Mouse (Mus musculus) forebrain, embryonic 11.5 days (tissue): Measurements from ENCODE around the gene Clec16a. TPM values are rescaled to one million over a fixed set of nuclear protein-coding genes. Genes with fewer than 3 reads are reported as not detected.

Source experiments
- ATAC-seq: fragments of 200-750 bp; cut with Nextera tagmentation; replicated peaks from 2 replicates; pipeline ENCODE4 v1.8.0; 2017; ENCODE audit warnings: moderate TSS enrichment; ENCODE audit not compliant: low FRiP score
- DNase-seq: peaks from one replicate; pipeline ENCODE4 v3.0.0-alpha.2; 2017; ENCODE audit warnings: low spot score
- H3K27ac ChIP-seq: fragments of 300-500 bp; sonication (generic); 2 replicates; pipeline ENCODE4 v1.5.1; 2014; ENCODE audit warnings: low read depth, low read length
- H3K27me3 ChIP-seq: fragments of 300-500 bp; sonication (generic); 2 replicates; pipeline ENCODE4 v1.6.1; 2014; ENCODE audit warnings: mild to moderate bottlenecking, low read length, mixed read lengths; ENCODE audit not compliant: control insufficient read depth, insufficient read depth
- H3K36me3 ChIP-seq: fragments of 300-500 bp; sonication (generic); 2 replicates; pipeline ENCODE4 v1.6.1; 2014; ENCODE audit warnings: mild to moderate bottlenecking, low read length, moderate library complexity, mixed read lengths; ENCODE audit not compliant: control insufficient read depth, insufficient read depth
- H3K4me1 ChIP-seq: fragments of 300-500 bp; sonication (generic); replicated peaks from 2 replicates; pipeline ENCODE4 v1.6.1; 2014; ENCODE audit warnings: low read length, mixed read lengths; ENCODE audit not compliant: control insufficient read depth, insufficient read depth
- H3K4me2 ChIP-seq: fragments of 300-500 bp; sonication (generic); 2 replicates; pipeline ENCODE4 v1.6.1; 2014; ENCODE audit warnings: low read depth, mild to moderate bottlenecking, low read length, moderate library complexity, mixed read lengths; ENCODE audit not compliant: severe bottlenecking
- H3K4me3 ChIP-seq: fragments of 300-500 bp; sonication (generic); 2 replicates; pipeline ENCODE4 v1.5.1; 2014; ENCODE audit warnings: low read depth, low read length
- H3K9ac ChIP-seq: fragments of 300-500 bp; sonication (generic); 2 replicates; pipeline ENCODE4 v1.6.1; 2014; ENCODE audit warnings: low read length
- H3K9me3 ChIP-seq: fragments of 300-500 bp; sonication (generic); 2 replicates; pipeline ENCODE4 v1.6.1; 2016; ENCODE audit warnings: low read length, mixed read lengths; ENCODE audit not compliant: control insufficient read depth
- WGBS: fragments of 180-500 bp; shearing (Covaris S2); extraction: QIAGEN DNeasy Blood & Tissue Kit; methylation state at CpG from one replicate; pipeline ENCODE4 v1.1.7; 2014; 5-methylcytosine and 5-hydroxymethylcytosine counted together
- polyA plus RNA-seq: library from polyadenylated mRNA; unstranded; fragments of >200 nt; fragmentation: Nextera tagmentation; extraction: Ambion mirVana; gene quantifications from 2 replicates; pipeline ENCODE4 v1.2.1, GENCODE M21; 2014

The Clec16a gene
- polyA plus RNA-seq, 1 experiment from 2014 or later: 44.6 TPM

GRCm38 (mm10) chr16:10565278-10565885 lies 20.2 kb downstream of the Clec16a start:
- no peaks in the 10 kb centered on the region for H3K9me3 ChIP-seq
- no peaks in the 10 kb centered on the region for H3K36me3 ChIP-seq
- 44% methylated on average over 4 of the region's 4 CpGs for WGBS
- H3K4me2 ChIP-seq: no peak overlapping the region
- no peaks in the 10 kb centered on the region for H3K27me3 ChIP-seq
- peak; percentile 85 for DNase-seq
- no peak overlapping the region for H3K4me3 ChIP-seq
- H3K9ac ChIP-seq: no peak overlapping the region
- peak; percentile 71; the same call in 1 of the 2 replicates for ATAC-seq
- H3K4me1 ChIP-seq: no peaks in the 10 kb centered on the region
- H3K27ac ChIP-seq: no peak overlapping the region

- no peak overlapping the region for H3K27ac ChIP-seq
- H3K9ac ChIP-seq: no peak overlapping the region
- DNase-seq (no peak), ATAC-seq (no peak)
- H3K4me1 ChIP-seq: no peaks in the 10 kb centered on the region
- WGBS: 95% methylated on average over 4 of the region's 4 CpGs
- H3K27me3 ChIP-seq: no peaks in the 10 kb centered on the region
- no peak overlapping the region for H3K4me2 ChIP-seq
- no peaks in the 10 kb centered on the region for H3K36me3 ChIP-seq
- no peak overlapping the region for H3K4me3 ChIP-seq
- H3K9me3 ChIP-seq: no peaks in the 10 kb centered on the region
Measured at GRCm38 (mm10) chr16:10567153-10567552, 22.0 kb downstream of the Clec16a start.

- no peaks in the 10 kb centered on the region; the same call in 1 of the 2 replicates for H3K36me3 ChIP-seq
- WGBS: 83% methylated on average over 5 of the region's 5 CpGs
- DNase-seq: no peak
- H3K9ac ChIP-seq: no peak overlapping the region
- no peak overlapping the region for H3K4me3 ChIP-seq
- H3K27me3 ChIP-seq: no peaks in the 10 kb centered on the region
- no peaks in the 10 kb centered on the region for H3K4me1 ChIP-seq
- H3K27ac ChIP-seq: no peak overlapping the region
- H3K4me2 ChIP-seq: no peak overlapping the region
- ATAC-seq: no peak
- H3K9me3 ChIP-seq: no peaks in the 10 kb centered on the region
Measured at GRCm38 (mm10) chr16:10569809-10570395, 24.8 kb downstream of the Clec16a start.

GRCm38 (mm10) chr16:10570708-10571107 lies 25.6 kb downstream of the Clec16a start:
- Histone ChIP-seq H3K9me3 (no peaks in the 10 kb centered on the region), H3K4me3 (no peak overlapping the region), H3K36me3 (no peaks in the 10 kb centered on the region; the same call in 1 of the 2 replicates), H3K27ac (no peak overlapping the region), H3K4me2 (no peak overlapping the region), H3K9ac (no peak overlapping the region), H3K4me1 (no peaks in the 10 kb centered on the region), H3K27me3 (no peaks in the 10 kb centered on the region)
- 74% methylated on average over 1 of the region's 1 CpGs for WGBS
- DNase-seq (no peak), ATAC-seq (no peak)

- H3K9ac ChIP-seq: no peak overlapping the region
- no peaks in the 10 kb centered on the region for H3K9me3 ChIP-seq
- H3K4me1 ChIP-seq: no peaks in the 10 kb centered on the region
- H3K27me3 ChIP-seq: no peaks in the 10 kb centered on the region
- no peaks in the 10 kb centered on the region; the same call in 1 of the 2 replicates for H3K36me3 ChIP-seq
- no peak for DNase-seq
- no peak for ATAC-seq
- H3K4me2 ChIP-seq: no peak overlapping the region
- H3K4me3 ChIP-seq: no peak overlapping the region
- H3K27ac ChIP-seq: no peak overlapping the region
- 64% methylated on average over 2 of the region's 2 CpGs for WGBS
Measured at GRCm38 (mm10) chr16:10571820-10572219, 26.7 kb downstream of the Clec16a start.

- whole genome bisulfite sequencing: 90% methylated on average over 2 of the region's 2 CpGs
- H3K27ac ChIP-seq: no peak overlapping the region
- no peak overlapping the region for H3K9ac ChIP-seq
- DNase-seq (no peak), ATAC-seq (no peak)
- no peak overlapping the region for H3K4me3 ChIP-seq
- no peaks in the 10 kb centered on the region for H3K9me3 ChIP-seq
- no peaks in the 10 kb centered on the region for H3K4me1 ChIP-seq
- H3K36me3 ChIP-seq: no peaks in the 10 kb centered on the region; the same call in 1 of the 2 replicates
- no peak overlapping the region for H3K4me2 ChIP-seq
- no peaks in the 10 kb centered on the region for H3K27me3 ChIP-seq
Measured at GRCm38 (mm10) chr16:10574936-10575335, 29.8 kb downstream of the Clec16a start.

GRCm38 (mm10) chr16:10575915-10576314 lies 30.8 kb downstream of the Clec16a start:
- Histone ChIP-seq H3K27me3 (no peaks in the 10 kb centered on the region), H3K9me3 (no peaks in the 10 kb centered on the region), H3K27ac (no peak overlapping the region), H3K36me3 (no peaks in the 10 kb centered on the region; the same call in 1 of the 2 replicates), H3K9ac (no peak overlapping the region), H3K4me3 (no peak overlapping the region), H3K4me2 (no peak overlapping the region), H3K4me1 (no peaks in the 10 kb centered on the region)
- ATAC-seq (no peak), DNase-seq (no peak)
- WGBS: 96% methylated on average over 4 of the region's 4 CpGs

GRCm38 (mm10) chr16:10577548-10577947 lies 32.4 kb downstream of the Clec16a start:
- Histone ChIP-seq H3K27ac (no peak overlapping the region), H3K36me3 (no peaks in the 10 kb centered on the region; the same call in 1 of the 2 replicates), H3K4me2 (no peak overlapping the region), H3K4me3 (no peak overlapping the region), H3K4me1 (no peaks in the 10 kb centered on the region), H3K9ac (no peak overlapping the region), H3K9me3 (no peaks in the 10 kb centered on the region), H3K27me3 (no peaks in the 10 kb centered on the region)
- DNase-seq: no peak
- ATAC-seq: no peak
- 64% methylated on average over 5 of the region's 5 CpGs for whole genome bisulfite sequencing

GRCm38 (mm10) chr16:10578376-10578775 lies 33.2 kb downstream of the Clec16a start:
- DNase-seq (no peak), ATAC-seq (no peak)
- H3K9me3 ChIP-seq: no peaks in the 10 kb centered on the region
- H3K27ac ChIP-seq: no peak overlapping the region
- no peaks in the 10 kb centered on the region; the same call in 1 of the 2 replicates for H3K36me3 ChIP-seq
- no peaks in the 10 kb centered on the region for H3K27me3 ChIP-seq
- H3K9ac ChIP-seq: no peak overlapping the region
- H3K4me2 ChIP-seq: no peak overlapping the region
- 87% methylated on average over 1 of the region's 1 CpGs for WGBS
- no peak overlapping the region for H3K4me3 ChIP-seq
- no peaks in the 10 kb centered on the region for H3K4me1 ChIP-seq
